Mouse (Mus musculus) liver, postnatal 0 days (tissue): ENCODE data around the gene Tbc1d5. TPM values are rescaled to one million over a fixed set of nuclear protein-coding genes. Genes with fewer than 3 reads are reported as not detected.

Experiments
- ATAC-seq: fragments of 200-750 bp; cut with Nextera tagmentation; 2 replicates; pipeline ENCODE4 v1.8.0; 2017; ENCODE audit warnings: mild to moderate bottlenecking, moderate library complexity
- DNase-seq: peaks from one replicate; pipeline ENCODE4 v3.0.0-alpha.2; 2016
- H3K27ac ChIP-seq: fragments of 300-500 bp; sonication (generic); 2 replicates; pipeline ENCODE4 v1.5.1; 2014; ENCODE audit warnings: antibody characterized with exemption, moderate library complexity, mild to moderate bottlenecking, low read depth
- H3K27me3 ChIP-seq: fragments of 300-500 bp; sonication (generic); 2 replicates; pipeline ENCODE4 v1.6.1; 2014; ENCODE audit warnings: low read length, control low read depth, mixed read lengths; ENCODE audit not compliant: insufficient read depth
- H3K36me3 ChIP-seq: fragments of 300-500 bp; sonication (generic); replicated peaks from 2 replicates; pipeline ENCODE4 v1.6.1; 2014; ENCODE audit warnings: mild to moderate bottlenecking, control low read depth, low read length, moderate library complexity, mixed read lengths; ENCODE audit not compliant: insufficient read depth
- H3K4me1 ChIP-seq: fragments of 300-500 bp; sonication (generic); 2 replicates; pipeline ENCODE4 v1.6.1; 2014; ENCODE audit warnings: antibody characterized with exemption, mild to moderate bottlenecking, control low read depth; ENCODE audit not compliant: insufficient read depth
- H3K4me2 ChIP-seq: fragments of 300-500 bp; sonication (generic); 2 replicates; pipeline ENCODE4 v1.6.1; 2014; ENCODE audit warnings: low read depth, mild to moderate bottlenecking, low read length, moderate library complexity, mixed read lengths
- H3K4me3 ChIP-seq: fragments of 300-500 bp; sonication (generic); 2 replicates; pipeline ENCODE4 v1.5.1; 2014; ENCODE audit warnings: low read depth, low read length
- H3K9ac ChIP-seq: fragments of 300-500 bp; sonication (generic); replicated peaks from 2 replicates; pipeline ENCODE4 v1.6.1; 2014; ENCODE audit warnings: mild to moderate bottlenecking, moderate library complexity
- H3K9me3 ChIP-seq: fragments of 300-500 bp; sonication (generic); 2 replicates; pipeline ENCODE4 v1.6.1; 2016; ENCODE audit warnings: mild to moderate bottlenecking, control low read depth, low read length, mixed read lengths
- CTCF ChIP-seq: sonication (generic); IDR thresholded peaks from 2 replicates; pipeline ENCODE4 v1.5.1; 2016; ENCODE audit warnings: antibody characterized with exemption, low read depth
- EP300 ChIP-seq: IDR thresholded peaks from 2 replicates; pipeline ENCODE4 v1.6.1; 2016; ENCODE audit warnings: antibody characterized with exemption, low read depth, mild to moderate bottlenecking
- WGBS: fragments of 180-500 bp; shearing (Covaris S2); extraction: QIAGEN DNeasy Blood & Tissue Kit; methylation state at CpG from one replicate; pipeline ENCODE4 v1.1.7; 2014; ENCODE audit not compliant: insufficient replicate concordance; 5-methylcytosine and 5-hydroxymethylcytosine counted together
- polyA plus RNA-seq: library from polyadenylated mRNA; unstranded; fragments of >200 nt; fragmentation: Nextera tagmentation; extraction: Ambion mirVana; gene quantifications from 2 replicates; pipeline ENCODE4 v1.2.1, GENCODE M21; 2015

Gene Tbc1d5
- polyA plus RNA-seq, 1 experiment from 2014 or later, result 2.5 TPM

DNA sequence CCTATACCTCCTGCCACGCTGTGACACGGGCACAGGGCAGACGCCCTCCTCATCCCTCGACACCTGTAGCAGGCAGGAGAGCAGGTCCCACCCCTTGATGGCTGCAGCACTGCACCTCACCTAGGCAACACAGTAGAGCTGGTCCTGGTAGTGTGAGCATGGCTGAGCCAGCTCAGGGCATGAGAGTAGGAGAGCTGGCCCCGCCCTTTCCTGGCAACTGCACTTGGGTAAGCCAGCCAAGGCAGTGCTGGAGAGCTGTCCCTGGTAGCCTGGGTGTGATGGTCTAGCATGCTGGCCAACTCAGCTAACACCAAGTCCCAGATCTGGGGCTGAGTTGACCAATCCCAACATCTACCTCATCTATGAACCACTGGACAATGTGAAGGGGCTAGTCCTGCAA lies 19.9 kb downstream of the Tbc1d5 start:
- 80% methylated on average over 5 of the region's 5 CpGs for WGBS
- Histone ChIP-seq H3K36me3 (no peaks in the 10 kb centered on the region), H3K4me1 (no peaks in the 10 kb centered on the region), H3K9ac (no peak overlapping the region), H3K27me3 (no peaks in the 10 kb centered on the region), H3K27ac (no peak overlapping the region), H3K9me3 (no peaks in the 10 kb centered on the region), H3K4me3 (no peak overlapping the region), H3K4me2 (no peak overlapping the region)
- ATAC-seq, result no peak
- peak; percentile 22 for DNase-seq
- TF ChIP-seq EP300, result no peak
- no peak for TF ChIP-seq CTCF

DNA sequence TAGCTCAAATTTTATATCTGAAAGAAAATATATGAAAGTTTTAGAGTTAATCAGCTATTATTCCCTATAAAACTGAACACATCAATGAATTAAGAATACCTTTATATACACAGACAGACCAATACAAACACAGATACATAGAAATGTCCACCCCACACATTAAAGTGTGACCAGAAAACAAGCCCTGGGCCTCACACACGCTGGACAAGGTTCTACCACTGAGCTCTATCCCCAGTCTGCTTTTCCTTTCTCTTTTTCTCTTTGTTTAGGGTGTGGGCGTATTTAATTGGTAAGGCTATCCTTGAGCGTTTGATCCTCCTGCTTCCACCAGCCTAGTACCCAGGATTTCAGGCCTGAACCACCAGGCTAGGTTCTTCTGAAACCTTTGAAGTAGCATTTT lies 28.2 kb downstream of the Tbc1d5 start:
- Histone ChIP-seq H3K9ac (no peak overlapping the region), H3K27ac (no peak overlapping the region), H3K27me3 (no peaks in the 10 kb centered on the region), H3K4me3 (no peak overlapping the region), H3K9me3 (no peaks in the 10 kb centered on the region), H3K4me1 (no peaks in the 10 kb centered on the region), H3K36me3 (no peaks in the 10 kb centered on the region), H3K4me2 (no peak overlapping the region)
- ATAC-seq, result no peak
- no peak for DNase-seq
- no peak for TF ChIP-seq CTCF
- TF ChIP-seq EP300, result no peak
- 73% methylated on average over 3 of the region's 3 CpGs for WGBS

DNA sequence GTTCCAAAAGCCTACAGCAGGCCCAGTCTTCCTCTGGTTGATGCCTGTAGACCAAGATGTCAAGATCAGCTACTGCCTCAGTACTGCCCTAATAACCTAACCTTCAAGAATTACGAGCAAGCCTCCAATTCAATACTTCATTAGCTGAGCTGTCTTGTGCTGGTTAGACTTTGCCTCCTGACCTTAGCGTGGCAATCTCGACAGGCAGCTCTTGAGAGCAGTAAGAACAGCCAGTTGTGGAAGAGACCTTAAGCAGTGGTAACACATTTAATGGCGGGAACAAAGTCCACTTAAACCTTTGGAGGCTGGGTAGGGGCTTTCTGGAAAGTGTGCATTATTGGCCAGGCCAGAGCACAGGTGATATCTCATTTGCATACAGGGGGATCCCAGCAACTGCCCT lies 34.2 kb downstream of the Tbc1d5 start:
- Histone ChIP-seq H3K4me2 (no peak overlapping the region), H3K27ac (no peak overlapping the region), H3K4me1 (no peaks in the 10 kb centered on the region), H3K36me3 (no peaks in the 10 kb centered on the region), H3K9me3 (no peaks in the 10 kb centered on the region), H3K27me3 (no peaks in the 10 kb centered on the region), H3K9ac (no peak overlapping the region), H3K4me3 (no peak overlapping the region)
- no peak for ATAC-seq
- no peak for TF ChIP-seq CTCF
- 80% methylated on average over 4 of the region's 4 CpGs for WGBS
- no peak for DNase-seq

DNA sequence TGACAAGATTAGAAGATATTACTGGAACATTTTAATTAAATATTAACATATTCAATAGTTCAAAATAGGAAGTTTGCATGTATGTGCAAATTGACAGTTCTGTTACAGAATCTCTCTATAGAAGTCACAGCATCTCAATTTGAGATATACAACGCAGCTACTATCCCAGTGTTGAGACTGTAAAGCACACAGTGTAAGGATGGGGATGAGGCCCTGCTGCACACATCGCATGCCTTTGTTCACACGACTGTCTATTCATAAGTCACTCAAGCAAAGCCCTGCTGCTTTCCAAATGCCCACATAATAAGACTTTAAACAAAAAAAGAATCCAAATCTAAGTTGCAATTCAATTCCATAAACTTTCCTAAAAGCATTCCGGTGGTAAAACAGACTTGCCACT lies 37.1 kb downstream of the Tbc1d5 start:
- no peaks in the 10 kb centered on the region for H3K9me3 ChIP-seq
- H3K4me1 ChIP-seq, result no peaks in the 10 kb centered on the region
- DNase-seq (no peak), ATAC-seq (no peak)
- H3K9ac ChIP-seq, result no peak overlapping the region
- H3K27me3 ChIP-seq, result no peaks in the 10 kb centered on the region
- WGBS, result 92% methylated on average over 4 of the region's 4 CpGs
- TF ChIP-seq EP300 (no peak), CTCF (no peak)
- no peak overlapping the region for H3K4me3 ChIP-seq
- H3K27ac ChIP-seq, result no peak overlapping the region
- no peaks in the 10 kb centered on the region for H3K36me3 ChIP-seq
- no peak overlapping the region for H3K4me2 ChIP-seq

DNA sequence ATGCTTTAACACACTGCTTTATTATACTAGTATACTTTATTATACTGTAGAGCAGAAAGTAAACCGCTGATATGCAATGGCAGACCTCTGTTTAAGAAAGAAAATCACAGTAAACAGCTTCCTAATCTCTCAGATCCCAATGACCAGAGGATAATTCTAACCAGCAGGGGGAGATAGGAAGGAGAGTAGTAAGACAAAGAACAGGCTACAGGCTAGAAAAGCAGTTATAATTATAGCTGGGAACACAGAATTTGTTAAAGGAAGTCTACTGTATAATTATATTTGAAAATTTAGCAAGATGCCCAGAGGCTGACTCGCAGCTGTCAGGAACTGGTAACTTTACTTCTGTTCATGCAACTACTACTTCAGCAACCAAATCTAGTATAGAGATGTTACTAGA lies 68.0 kb downstream of the Tbc1d5 start:
- Histone ChIP-seq H3K9ac (no peak overlapping the region), H3K27me3 (no peaks in the 10 kb centered on the region), H3K4me3 (no peak overlapping the region), H3K9me3 (no peaks in the 10 kb centered on the region), H3K36me3 (no peaks in the 10 kb centered on the region), H3K27ac (no peak overlapping the region), H3K4me1 (no peaks in the 10 kb centered on the region), H3K4me2 (no peak overlapping the region)
- DNase-seq (no peak), ATAC-seq (no peak)
- 58% methylated on average over 2 of the region's 2 CpGs for WGBS
- TF ChIP-seq CTCF (peak; percentile 56), EP300 (no peak)

DNA sequence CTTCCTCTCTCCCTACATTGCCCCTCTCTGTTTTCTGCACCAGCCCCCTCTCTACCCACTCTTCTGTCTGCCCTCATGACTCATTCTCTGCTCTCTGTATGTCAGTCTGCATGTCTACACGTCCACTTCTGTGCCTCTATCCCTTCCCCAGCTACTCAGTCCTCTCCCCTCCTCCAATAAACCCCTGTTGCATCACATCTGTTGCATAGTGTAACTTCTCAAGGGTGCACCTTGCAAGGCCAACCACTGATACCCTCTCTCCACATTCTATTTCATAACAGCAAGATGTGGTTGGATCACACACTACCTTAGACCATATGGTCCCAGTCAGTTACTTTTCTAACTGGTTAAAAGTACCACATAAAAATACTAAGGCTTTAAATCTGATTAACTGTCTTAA lies 74.9 kb downstream of the Tbc1d5 start:
- no peak overlapping the region for H3K27ac ChIP-seq
- H3K27me3 ChIP-seq, result no peaks in the 10 kb centered on the region
- H3K4me2 ChIP-seq, result no peak overlapping the region
- ATAC-seq (no peak), DNase-seq (no peak)
- H3K9ac ChIP-seq, result no peak overlapping the region
- H3K4me3 ChIP-seq, result no peak overlapping the region
- H3K9me3 ChIP-seq, result peaks cover 5% of the 10 kb centered on the region
- H3K36me3 ChIP-seq, result 0 out of 2 replicates have a peak, but pooled peaks cover 2% of the 10 kb centered on the region
- WGBS, result 75% methylated on average over 1 of the region's 1 CpGs
- TF ChIP-seq CTCF (no peak), EP300 (no peak)
- H3K4me1 ChIP-seq, result no peaks in the 10 kb centered on the region

DNA sequence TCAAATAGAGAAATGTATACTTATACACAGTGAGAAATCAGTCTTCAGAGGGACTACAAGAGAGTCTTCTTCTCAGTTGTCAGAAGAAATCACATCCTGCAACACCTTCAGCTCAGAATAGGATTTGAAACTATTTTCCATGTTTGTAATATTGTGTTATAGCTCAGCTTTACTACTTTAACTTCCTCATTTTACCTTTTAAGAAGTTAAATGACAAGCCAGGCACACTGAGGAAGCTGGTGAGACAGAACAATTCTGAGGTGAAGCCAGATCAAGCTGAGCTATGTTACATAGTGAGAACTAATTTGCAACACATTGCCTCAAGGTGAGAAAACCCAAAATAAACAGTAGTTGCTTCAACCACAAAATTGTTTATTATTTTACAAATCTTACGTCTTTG lies 135.3 kb downstream of the Tbc1d5 start:
- Histone ChIP-seq H3K27me3 (no peaks in the 10 kb centered on the region), H3K9ac (no peak overlapping the region), H3K4me2 (no peak overlapping the region), H3K27ac (no peak overlapping the region), H3K9me3 (no peaks in the 10 kb centered on the region), H3K4me3 (no peak overlapping the region), H3K4me1 (no peaks in the 10 kb centered on the region), H3K36me3 (no peaks in the 10 kb centered on the region)
- no peak for TF ChIP-seq CTCF
- no peak for TF ChIP-seq EP300
- no peak for DNase-seq
- no peak for ATAC-seq
- 70% methylated on average over 1 of the region's 1 CpGs for WGBS
